Mouse (Mus musculus): ENCODE measurements around the gene Asb17.
"Not testable (repeated sequence)": the region's sequence is repeated elsewhere in the genome, so short reads cannot be mapped to it uniquely, and the experiment has no call there.

The Asb17 gene

GRCm38 (mm10) chr3:153844030-153844429 lies at the start of gene Asb17:
Gene Asb17, plus strand, starts transcription at chr3:153844209.
- no peak for DNase-seq

- no peak for DNase-seq
Observed at GRCm38 (mm10) chr3:153797574-153797973, 46.4 kb upstream of the Asb17 start.

- DNase-seq: no peak
Observed at GRCm38 (mm10) chr3:153799603-153800002, 44.4 kb upstream of the Asb17 start.

- no peak for DNase-seq
Observed at GRCm38 (mm10) chr3:153800690-153801089, 43.3 kb upstream of the Asb17 start.

DNA sequence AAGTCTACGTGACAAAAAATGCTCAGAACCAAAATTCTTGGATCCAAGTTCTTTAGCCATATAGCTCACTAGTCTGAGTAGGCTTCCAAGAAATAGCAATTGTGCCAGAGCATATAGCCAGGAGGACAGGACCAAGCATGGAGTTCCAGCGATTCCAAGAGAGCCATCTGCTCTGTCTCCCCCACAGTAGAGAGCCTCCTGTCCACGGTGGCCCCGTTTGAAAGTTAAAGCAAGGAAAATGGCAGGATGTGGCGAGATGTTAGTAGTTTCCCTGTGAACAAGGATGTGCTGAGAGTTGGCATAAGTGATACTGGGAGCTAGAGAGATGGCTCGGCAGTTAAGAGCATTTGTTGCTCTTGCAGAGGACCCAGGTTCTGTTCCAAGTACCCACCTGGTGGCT lies 42.5 kb upstream of the Asb17 start:
- DNase-seq: no peak

GRCm38 (mm10) chr3:153802640-153803039 lies 41.4 kb upstream of the Asb17 start:
- DNase-seq: no peak

DNA sequence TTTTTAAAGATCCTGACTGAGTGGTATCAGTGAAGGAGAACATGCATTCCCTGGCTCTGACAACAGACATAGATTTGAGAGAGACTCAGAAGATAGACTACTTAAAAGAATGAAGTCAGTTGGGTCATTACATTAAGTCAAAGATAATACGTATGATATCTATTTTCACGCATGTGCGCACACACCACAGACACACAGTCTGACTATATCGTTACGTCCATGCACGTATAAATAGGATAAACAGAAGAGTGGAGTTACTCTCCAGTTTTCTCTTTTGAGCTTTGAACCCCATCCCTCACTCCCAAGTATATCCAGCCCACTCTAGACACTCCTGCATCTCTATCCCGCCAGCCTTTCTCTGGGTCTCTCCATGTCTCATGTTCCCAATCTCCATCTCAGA lies 40.0 kb upstream of the Asb17 start:
- no peak for DNase-seq

DNA sequence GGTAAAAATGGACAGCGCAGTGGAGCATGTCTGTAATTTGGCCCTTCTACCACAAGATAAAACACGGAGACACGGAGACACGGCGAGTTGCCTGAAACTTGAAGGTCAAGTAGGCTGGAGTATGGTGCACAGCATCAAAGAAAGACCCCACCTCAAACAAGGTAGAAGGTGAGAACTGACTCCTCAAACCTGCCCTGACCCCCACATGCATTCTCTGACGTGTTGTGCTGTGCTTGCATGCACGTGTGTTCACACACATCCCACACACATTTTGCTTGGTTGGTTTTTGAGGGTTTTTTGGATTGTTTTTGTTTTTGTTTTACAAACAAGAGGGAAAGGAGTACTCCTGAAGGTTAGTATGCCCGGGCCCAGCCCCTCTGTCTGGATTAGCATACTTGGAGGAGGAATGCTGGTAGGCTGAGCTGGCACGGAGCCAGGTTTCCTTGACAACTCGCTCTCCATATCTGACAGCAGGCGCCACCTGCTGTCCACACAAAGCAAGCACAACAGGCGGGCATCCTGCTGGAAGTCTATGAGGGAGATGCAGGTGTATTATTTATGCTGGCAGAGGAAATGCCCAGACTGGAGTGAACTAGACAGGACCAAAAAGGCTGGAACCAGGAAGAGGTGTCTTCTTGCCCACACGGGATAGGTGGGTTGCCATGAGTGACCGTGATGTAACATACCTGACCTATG lies 37.8 kb upstream of the Asb17 start:
- peak; percentile 84 to 88 for DNase-seq

GRCm38 (mm10) chr3:153806773-153807443 lies 37.1 kb upstream of the Asb17 start:
- no peak for DNase-seq

GRCm38 (mm10) chr3:153807444-153808149 lies 36.4 kb upstream of the Asb17 start:
- no peak for DNase-seq

GRCm38 (mm10) chr3:153808406-153808805 lies 35.6 kb upstream of the Asb17 start:
- DNase-seq: no peak

- no peak for DNase-seq
Observed at GRCm38 (mm10) chr3:153814026-153814425, 30.0 kb upstream of the Asb17 start.

- no peak for DNase-seq
Observed at GRCm38 (mm10) chr3:153817376-153817890, 26.6 kb upstream of the Asb17 start.

DNA sequence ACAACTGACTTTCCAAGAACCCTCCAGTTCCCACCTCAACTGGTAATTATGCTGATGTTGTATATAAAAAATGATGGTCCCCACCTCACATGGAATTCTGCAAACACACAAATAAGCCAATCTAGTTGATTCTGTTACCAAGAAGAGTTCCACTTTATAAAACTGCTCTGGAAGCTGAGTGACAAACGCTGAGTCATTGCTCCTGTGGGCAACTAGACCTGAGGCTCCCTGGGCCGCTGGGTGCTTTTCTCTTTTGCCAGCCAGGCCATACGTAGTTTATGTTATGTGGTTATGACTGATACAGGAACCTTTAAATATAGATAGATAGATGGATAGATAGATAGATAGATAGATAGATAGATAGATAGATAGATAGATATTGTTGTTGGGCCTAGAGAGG lies 25.3 kb upstream of the Asb17 start:
- DNase-seq: no peak

- no peak for DNase-seq
Observed at GRCm38 (mm10) chr3:153819438-153819837, 24.6 kb upstream of the Asb17 start.

- DNase-seq: peak in 1 of 2 experiments; percentile 19
Observed at GRCm38 (mm10) chr3:153823671-153824515, 20.1 kb upstream of the Asb17 start.

DNA sequence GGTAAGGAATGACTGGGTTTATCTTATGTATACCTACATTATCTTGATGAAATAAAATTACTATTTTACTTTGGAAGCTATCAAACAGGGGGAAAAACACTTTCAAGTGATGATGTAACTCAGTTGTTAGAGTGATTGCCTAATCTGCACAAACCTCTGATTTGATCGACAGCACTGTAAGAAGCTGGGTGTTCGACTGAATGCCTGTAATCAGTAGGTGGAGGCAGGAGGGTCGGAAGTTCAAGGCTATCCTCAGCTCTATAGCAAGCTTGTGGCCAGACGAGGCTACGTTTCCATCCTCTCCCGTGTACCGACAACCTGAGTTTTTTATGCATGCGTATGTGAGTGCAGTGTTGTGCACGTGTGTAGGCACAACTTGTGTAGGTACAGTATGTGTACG lies 18.8 kb upstream of the Asb17 start:
- no peak for DNase-seq

DNA sequence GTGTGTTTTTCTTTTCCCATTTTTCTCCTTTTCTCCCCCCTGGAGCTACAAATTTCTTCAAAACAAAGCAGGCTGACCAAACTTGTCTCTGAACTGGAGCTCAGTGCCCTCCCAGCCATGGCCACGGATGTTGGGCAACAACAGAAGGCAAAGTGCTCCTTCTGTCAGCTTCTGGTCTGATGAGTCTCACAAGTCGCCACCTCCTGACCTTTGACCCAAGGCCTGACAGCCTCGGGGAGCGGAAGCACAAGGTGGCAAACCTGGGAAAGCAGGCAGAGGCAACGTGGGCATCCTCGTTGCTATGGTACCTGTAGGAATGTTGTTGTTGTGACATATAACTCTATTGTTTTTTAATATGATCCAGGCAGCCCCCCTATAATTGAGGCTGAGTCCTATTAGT lies 17.4 kb upstream of the Asb17 start:
- no peak for DNase-seq

GRCm38 (mm10) chr3:153829788-153830187 lies 14.2 kb upstream of the Asb17 start:
- DNase-seq: not testable (repeated sequence)

- DNase-seq: peak; percentile 80 to 83
Observed at GRCm38 (mm10) chr3:153831014-153831872, 12.8 kb upstream of the Asb17 start.

DNA sequence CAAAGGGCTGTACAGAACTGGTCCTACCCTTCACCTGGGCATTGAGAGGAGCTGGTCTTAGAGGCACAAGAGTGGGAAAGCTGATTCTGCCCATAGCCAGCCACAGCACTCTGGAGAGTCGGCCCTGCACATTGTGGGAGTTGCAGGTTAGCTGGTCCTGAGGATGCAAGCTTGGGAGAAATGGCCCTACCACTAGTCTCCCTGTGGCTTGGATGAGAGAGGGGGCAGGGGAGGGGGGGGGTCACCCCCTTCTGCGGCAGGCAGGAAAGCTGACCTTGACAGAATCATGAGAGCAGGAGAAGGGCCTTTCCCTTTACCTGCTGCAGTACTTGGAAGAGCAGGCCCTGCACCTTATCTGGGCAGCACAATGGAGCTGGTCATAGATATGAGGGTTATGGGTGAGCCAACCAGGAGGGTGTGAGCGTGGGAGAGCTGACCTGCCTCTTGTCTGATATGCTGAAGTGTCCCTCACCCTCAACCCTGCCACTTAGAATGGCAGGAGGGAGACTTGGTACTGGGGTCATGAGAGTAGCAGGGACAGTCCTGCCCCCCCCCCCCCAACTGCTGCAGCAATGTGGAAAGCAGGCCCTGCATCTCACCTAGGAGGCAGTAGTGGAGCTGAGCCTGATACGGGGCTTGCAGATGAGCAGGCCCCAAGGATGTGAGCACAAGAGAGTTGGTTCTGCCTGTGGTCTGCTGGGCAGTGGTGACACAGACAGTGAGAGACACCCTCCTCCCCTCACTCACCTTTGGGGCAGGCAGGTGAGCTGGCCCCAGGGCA lies 11.9 kb upstream of the Asb17 start:
- DNase-seq: no peak

Measured in cerebellum, adult 18-20 months (tissue).